Mouse (Mus musculus) adrenal gland, adult (tissue): ENCODE measurements at regions not wholly inside any gene's neighbourhood (a gene's known extent, or its start where the extent isn't known, plus 50 kb on each side); places are given as distances from the start of the nearest gene placed in this dataset.

Experiments
- DNase-seq, 2 experiments: peaks; one replicate each; pipeline ENCODE4 v3.0.0; 2022 to 2023; ENCODE audit warnings: low spot score in 1 of 2; ENCODE audit not compliant: inconsistent age in 2 of 2

GRCm38 (mm10) chr1:13949241-13949640 lies 2143.9 kb downstream of the 4930444P10Rik start:
- no peak for DNase-seq

- no peak for DNase-seq
Observed at GRCm38 (mm10) chr1:13941351-13941750, 2151.8 kb downstream of the 4930444P10Rik start.

DNA sequence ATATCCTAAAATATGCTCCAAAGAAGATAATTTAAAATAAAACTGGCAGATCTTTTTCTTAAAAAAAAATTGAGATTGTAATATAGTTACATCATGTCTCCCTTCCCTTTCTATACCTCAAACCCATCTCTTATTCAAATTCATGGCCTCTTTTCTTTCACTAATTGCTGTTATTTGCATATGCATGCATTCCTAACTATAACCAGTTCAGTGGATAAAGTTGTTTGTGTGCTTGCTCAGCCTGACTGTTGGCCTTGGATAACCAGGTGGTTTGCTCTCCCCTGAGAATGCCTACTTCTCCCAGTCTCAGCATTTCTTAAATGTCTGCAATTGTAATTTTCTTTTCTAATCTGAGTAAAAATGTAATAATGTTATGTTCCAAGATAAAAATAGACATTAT lies 2154.8 kb downstream of the 4930444P10Rik start:
- DNase-seq, result no peak

GRCm38 (mm10) chr1:13935938-13936491 lies 2157.1 kb downstream of the 4930444P10Rik start:
- no peak for DNase-seq

DNA sequence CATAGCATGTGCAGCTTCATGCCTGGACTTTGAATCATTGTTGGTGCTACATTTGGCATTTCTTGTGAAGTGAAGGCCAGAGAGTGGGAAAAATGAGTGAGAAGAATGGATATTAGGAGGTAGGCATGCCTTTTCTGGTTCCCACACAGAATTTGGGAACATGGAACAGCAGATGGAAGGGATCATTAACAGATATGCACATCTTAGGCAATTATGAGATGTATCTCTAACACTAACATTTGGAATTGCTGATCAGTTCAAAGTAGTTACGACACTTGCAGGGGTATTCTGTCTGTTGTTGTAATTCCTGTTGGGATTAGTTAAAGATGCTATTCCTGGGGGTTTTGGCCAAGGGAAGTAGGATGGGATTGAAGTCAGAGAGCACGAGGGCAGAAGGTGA lies 2164.4 kb downstream of the 4930444P10Rik start:
- no peak for DNase-seq

DNA sequence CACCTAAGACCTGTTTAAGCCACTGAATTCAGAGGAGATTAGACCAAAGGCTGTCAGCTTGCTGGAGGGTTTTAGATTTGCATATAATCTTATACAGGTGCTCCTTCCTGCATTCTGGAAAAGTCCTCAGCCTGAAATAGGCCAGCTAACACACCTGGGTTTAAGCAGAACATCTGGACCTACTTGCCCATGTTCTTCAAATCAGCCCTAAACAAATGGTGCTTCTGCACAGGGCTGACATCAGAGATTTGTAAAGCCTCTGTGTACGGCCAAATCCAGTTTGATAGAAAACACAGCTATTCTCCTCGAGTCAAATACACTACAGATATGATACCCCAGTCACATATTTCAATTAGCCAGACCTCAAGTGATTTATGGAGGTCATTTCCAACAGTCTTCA lies 2165.2 kb downstream of the 4930444P10Rik start:
- no peak for DNase-seq

GRCm38 (mm10) chr1:13925994-13926393 lies 2167.1 kb downstream of the 4930444P10Rik start:
- no peak for DNase-seq

DNA sequence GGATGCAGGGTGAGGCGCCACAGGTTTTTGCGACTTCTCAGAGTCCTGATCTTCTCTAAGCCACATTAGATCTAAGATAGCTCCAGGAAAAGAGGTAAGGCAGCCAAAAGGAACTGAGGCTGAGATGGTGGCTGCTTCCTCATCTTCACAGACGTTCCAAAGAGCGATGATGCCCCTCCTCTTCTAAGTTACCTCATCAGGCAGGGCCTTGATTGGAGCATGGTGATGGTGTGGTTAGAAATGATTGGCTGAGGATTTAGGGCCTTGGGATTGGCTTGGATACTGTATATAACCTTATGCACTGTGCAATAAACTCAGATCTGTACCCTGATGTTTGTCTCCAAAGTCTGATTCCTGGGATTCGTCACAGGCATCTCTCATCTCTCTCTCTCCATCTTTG lies 2177.9 kb downstream of the 4930444P10Rik start:
- no peak for DNase-seq

DNA sequence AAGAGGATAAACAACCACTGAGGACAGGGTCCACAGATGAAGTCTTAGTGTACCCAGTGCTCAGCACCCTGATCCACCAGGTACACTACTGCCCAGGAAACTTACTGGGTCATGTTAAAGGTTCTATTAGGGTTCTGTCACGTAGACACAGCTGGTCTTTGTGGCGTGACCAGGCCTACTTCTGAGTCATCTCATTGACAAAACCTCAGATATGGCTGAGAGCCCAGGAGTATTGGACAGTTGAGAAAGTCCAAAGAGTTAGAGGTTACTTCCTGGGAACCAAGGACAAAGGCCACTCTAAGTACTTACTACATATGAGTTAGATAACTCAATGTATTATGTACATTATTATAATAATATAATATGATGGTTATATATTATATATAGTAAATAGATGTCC lies 2214.0 kb downstream of the 4930444P10Rik start:
- DNase-seq, result peak in 1 of 2 experiments; percentile 67

- DNase-seq, result peak in 1 of 2 experiments; percentile 47
Observed at GRCm38 (mm10) chr1:13873925-13874324, 2219.2 kb downstream of the 4930444P10Rik start.

DNA sequence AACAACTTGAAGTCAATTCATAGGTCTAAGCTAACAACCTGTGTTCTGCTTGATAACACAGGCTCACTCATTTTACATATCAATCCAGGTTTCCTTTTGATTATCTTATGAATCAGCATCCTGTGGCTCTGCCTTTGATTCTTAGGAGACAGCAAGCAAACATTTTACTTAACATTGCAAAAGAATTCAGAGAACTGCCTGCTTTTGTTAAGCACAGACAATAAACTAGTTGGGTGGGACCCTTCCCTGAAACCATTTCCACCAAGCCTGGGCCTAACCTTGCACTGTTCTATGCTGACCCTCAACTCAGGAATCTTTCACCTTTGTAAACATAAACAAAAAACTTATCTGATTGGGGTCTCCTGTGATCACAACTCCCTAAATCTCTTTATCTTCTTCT lies 2220.6 kb downstream of the 4930444P10Rik start:
- DNase-seq, result no peak

DNA sequence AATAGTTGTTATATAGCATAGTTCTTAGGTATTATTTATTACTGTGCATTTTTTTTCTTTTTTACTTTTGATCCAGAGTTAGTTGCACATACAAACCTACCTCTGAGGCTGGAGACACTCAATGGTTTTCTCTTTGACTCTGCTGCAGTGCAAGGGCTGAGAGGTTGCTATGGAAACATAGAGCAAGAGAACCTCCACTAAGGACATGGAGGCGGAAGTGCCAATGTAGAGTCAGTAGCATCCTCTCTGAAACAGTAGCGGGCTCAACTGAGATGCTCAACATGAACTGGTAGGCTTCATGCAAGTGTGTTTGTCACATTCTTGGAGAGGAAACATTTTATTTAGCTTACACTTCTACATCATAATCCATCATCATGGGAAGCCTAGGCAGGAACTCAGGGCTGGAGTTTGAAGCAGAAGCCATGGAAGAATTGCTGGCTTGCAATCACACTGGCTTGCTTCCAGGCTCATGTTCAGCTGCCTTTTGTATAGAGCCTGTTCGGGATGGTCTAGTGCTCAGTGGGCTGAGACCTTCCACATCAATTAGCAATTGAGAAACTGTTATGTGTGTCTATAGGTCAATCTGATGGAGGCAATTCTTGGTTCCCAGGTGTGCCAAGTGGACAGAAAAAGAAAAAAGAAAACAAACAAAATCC lies 2222.4 kb downstream of the 4930444P10Rik start:
- DNase-seq, result no peak

GRCm38 (mm10) chr1:13865713-13866112 lies 2227.4 kb downstream of the 4930444P10Rik start:
- no peak for DNase-seq

GRCm38 (mm10) chr1:13863712-13864111 lies 2229.4 kb downstream of the 4930444P10Rik start:
- no peak for DNase-seq

DNA sequence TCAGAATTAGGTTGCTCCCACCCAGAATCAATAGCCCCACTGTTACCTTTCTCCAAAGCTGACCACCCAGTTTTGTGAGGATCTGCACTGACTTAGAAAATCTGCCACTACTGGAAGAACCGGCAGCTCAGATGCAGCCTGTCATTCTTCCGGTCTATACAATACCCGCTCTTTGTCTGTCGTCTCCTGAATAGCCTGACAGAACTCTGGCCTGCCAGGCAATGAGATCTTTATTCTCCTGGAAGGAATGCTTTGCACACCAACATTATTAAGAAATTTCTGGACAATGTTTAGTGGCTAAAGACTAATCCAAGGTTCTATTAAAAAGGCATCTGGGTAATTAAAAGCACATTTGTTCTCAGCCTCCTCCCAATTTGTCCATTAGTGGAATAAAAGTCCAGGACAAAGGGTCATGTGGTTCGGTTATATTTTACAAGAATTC lies 2232.0 kb downstream of the 4930444P10Rik start:
- no peak for DNase-seq

DNA sequence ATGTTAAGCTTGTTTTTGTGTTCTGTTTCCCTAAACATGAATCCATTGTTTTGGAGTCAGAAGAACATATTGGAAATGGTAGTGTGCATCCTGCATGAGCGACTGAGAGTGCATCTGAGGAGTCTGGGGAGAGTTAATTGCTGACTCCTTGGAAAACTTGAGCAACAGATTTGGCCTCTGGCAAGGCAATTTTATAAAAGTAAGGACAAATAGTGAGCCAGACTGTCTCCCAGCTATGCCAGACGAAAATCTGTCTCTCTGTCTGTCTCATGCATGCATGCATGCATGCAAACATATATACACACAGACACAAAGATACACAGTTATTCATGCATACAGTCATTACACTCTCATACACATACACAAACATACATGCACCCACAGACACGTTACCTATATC lies 2232.7 kb downstream of the 4930444P10Rik start:
- DNase-seq, result no peak

DNA sequence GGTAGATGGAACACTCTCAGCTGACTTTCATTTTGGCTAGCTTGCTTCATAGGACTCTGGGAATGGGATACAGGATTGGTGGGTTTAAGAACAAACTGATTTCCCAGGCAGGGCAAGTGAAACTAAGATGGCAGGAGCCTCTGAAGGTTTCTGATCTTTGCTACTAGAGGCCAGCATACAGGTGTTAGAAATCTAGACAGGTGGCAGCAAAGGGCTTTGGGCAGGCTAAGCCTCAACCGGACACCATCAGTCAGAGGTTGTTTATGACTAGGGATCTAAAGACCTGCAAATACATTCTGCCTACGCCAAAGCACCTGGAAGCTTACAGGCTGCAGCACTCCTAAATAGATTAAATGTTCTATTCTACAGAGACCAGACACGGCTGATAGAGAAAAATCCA lies 2233.4 kb downstream of the 4930444P10Rik start:
- DNase-seq, result no peak

DNA sequence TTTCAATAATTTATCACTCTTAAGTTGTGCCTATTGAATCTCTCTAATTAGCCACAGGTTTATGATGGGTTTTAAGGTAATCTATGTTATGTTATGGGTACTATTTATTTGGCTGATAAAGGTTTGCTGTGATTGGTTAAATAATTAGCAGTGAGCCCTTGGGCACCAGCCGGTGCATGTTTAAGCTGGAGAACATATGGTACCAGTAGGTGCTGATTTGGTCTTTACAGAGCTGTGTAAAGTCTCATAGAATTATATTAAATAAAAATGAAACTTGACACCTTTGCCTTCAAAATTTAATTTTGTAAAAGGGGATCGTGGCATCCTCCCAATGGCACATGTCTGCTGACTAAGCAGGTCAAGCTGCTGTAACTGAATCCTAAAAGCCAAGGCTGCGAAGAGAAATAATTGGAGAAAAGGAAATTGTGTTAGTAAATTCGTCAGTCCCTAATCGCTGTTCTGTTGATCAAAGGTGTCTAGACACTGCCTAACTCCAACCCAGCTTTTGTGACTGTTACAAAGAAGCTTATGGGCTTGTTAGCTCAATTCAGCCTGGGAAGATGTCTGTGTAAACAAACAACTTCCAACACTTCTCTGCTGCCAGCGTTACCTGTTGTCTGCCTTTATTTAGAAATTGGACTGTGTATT lies 2234.6 kb downstream of the 4930444P10Rik start:
- no peak for DNase-seq

- DNase-seq, result no peak
Observed at GRCm38 (mm10) chr1:13856998-13857397, 2236.1 kb downstream of the 4930444P10Rik start.

GRCm38 (mm10) chr1:13851144-13851543 lies 2242.0 kb downstream of the 4930444P10Rik start:
- no peak for DNase-seq

GRCm38 (mm10) chr1:13849071-13849470 lies 2244.1 kb downstream of the 4930444P10Rik start:
- DNase-seq, result no peak

- DNase-seq, result no peak
Observed at GRCm38 (mm10) chr1:13846336-13846865, 2246.7 kb downstream of the 4930444P10Rik start.
